Mouse (Mus musculus) myocyte (in vitro differentiated cells): ENCODE measurements around the gene Gm20695. TPM values are rescaled to one million over a fixed set of nuclear protein-coding genes. Genes with fewer than 3 reads are reported as not detected.

Experiments
- H3K27me3 ChIP-seq: one replicate; pipeline ENCODE4 v1.6.1; 2011; ENCODE audit not compliant: control insufficient read depth, insufficient read depth, insufficient read length
- H3K36me3 ChIP-seq: one replicate; pipeline ENCODE4 v1.6.1; 2011; ENCODE audit not compliant: control insufficient read depth, insufficient read depth
- H3K4me2 ChIP-seq: one replicate; pipeline ENCODE4 v1.6.1; 2011; ENCODE audit warnings: low read depth, control low read depth
- H3K4me3 ChIP-seq: one replicate; pipeline ENCODE4 v1.5.1; 2011; ENCODE audit warnings: mild to moderate bottlenecking, control low read depth, moderate library complexity
- H3K79me2 ChIP-seq: one replicate; pipeline ENCODE4 v1.6.1; 2011; ENCODE audit not compliant: control insufficient read depth, insufficient read depth
- H3ac ChIP-seq: one replicate; pipeline ENCODE4 v1.6.1; 2011; ENCODE audit not compliant: control insufficient read depth, insufficient read length
- CEBPB ChIP-seq: IDR thresholded peaks from 2 replicates; pipeline ENCODE4 v1.6.1; 2011; ENCODE audit warnings: mild to moderate bottlenecking, moderate library complexity; ENCODE audit not compliant: poor library complexity, insufficient read depth, severe bottlenecking
- E2F4 ChIP-seq: IDR thresholded peaks from one replicate; pipeline ENCODE4 v1.6.1; 2011; ENCODE audit warnings: mild to moderate bottlenecking, control low read depth, moderate library complexity; ENCODE audit not compliant: insufficient read depth
- MAX ChIP-seq: IDR thresholded peaks from one replicate; pipeline ENCODE4 v1.6.1; 2011; ENCODE audit warnings: low read depth, mild to moderate bottlenecking, control low read depth
- MYOD1 ChIP-seq, 3 experiments: IDR thresholded peaks; one replicate each; pipeline ENCODE4 v1.6.1; 2011; ENCODE audit warnings: control low read depth in 2 of 3, low read depth in 2 of 3, mild to moderate bottlenecking in 2 of 3, moderate library complexity in 1 of 3; ENCODE audit not compliant: insufficient read length in 2 of 3, control insufficient read depth in 1 of 3
- MYOG ChIP-seq, 3 experiments: IDR thresholded peaks; one replicate each; pipeline ENCODE4 v1.6.1; 2011; ENCODE audit warnings: control low read depth in 2 of 3, low read depth in 2 of 3, mild to moderate bottlenecking in 2 of 3; ENCODE audit not compliant: insufficient read length in 2 of 3, control insufficient read depth in 1 of 3, insufficient read depth in 1 of 3
- POLR2A ChIP-seq: IDR thresholded peaks from one replicate; pipeline ENCODE4 v1.6.1; 2011; ENCODE audit warnings: low read depth, mild to moderate bottlenecking, control low read depth, moderate library complexity; ENCODE audit not compliant: insufficient read length
- POLR2AphosphoS2 ChIP-seq: IDR thresholded peaks from one replicate; pipeline ENCODE4 v1.6.1; 2011; ENCODE audit warnings: low read depth, control low read depth; ENCODE audit not compliant: insufficient read length
- REST ChIP-seq: IDR thresholded peaks from one replicate; pipeline ENCODE4 v1.6.1; 2011; ENCODE audit warnings: mild to moderate bottlenecking, control low read depth, moderate library complexity; ENCODE audit not compliant: insufficient read depth, insufficient read length
- SRF ChIP-seq: IDR thresholded peaks from one replicate; pipeline ENCODE4 v1.6.1; 2011; ENCODE audit warnings: low read depth; ENCODE audit not compliant: control insufficient read depth, insufficient read length
- TCF12 ChIP-seq: IDR thresholded peaks from one replicate; pipeline ENCODE4 v1.6.1; 2011; ENCODE audit warnings: mild to moderate bottlenecking, control low read depth; ENCODE audit not compliant: poor library complexity, insufficient read depth, severe bottlenecking
- TCF3 ChIP-seq: IDR thresholded peaks from one replicate; pipeline ENCODE4 v1.6.1; 2011; ENCODE audit warnings: low read depth, control low read depth; ENCODE audit not compliant: insufficient read length
- USF1 ChIP-seq: IDR thresholded peaks from one replicate; pipeline ENCODE4 v1.6.1; 2011; ENCODE audit warnings: low read depth, mild to moderate bottlenecking, control low read depth, moderate library complexity
- polyA plus RNA-seq: library from polyadenylated mRNA; unstranded; fragments of >200 nt; fragmentation: generic; extraction: Trizol; gene quantifications from one replicate; pipeline ENCODE4 v1.2.1, GENCODE M21; 2012; ENCODE audit warnings: missing spikeins

Gm20695 gene
- polyA plus RNA-seq, 1 experiment, result 0.18 TPM

GRCm38 (mm10) chr16:3872216-3873047 is 12.0 kb upstream of the Gm20695 start, which contains the start of gene Naa60:
Gene Naa60, plus strand, starts transcription at chr16:3872375.
- H3K4me3 ChIP-seq, result peak within 1 kb of the TSS; percentile 29

DNA sequence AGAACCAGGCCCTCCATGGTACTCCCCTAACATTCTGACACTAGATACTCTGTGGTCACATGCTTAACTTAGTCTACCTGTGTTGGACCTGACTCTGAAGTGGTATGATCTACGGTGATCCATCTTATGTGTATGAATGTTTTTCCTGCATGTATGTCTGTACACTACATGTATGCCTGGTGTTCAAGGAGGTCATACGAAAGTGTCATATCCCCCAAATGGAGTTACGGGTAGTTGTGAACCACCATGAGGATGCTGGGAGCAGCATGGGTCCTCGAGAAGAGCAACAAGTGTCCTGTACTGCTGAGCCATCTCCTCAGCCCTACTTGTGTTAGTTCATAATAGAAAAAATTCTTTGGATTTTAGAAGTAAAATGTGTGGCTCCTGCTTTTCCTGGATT is 8.1 kb upstream of the Gm20695 start:
- TF ChIP-seq SRF (no peak), E2F4 (no peak), REST (no peak), USF1 (no peak)
- Histone ChIP-seq H3K4me2 (no peak overlapping the region), H3K27me3 (no peaks in the 10 kb centered on the region), H3K36me3 (peaks cover 12% of the 10 kb centered on the region), H3K4me3 (no peak overlapping the region), H3ac (no peak overlapping the region), H3K79me2 (peaks cover 7% of the 10 kb centered on the region)

More at GRCm38 (mm10) chr16:3872216-3873047, 12.0 kb upstream of the Gm20695 start, which contains the start of gene Naa60:
- TF ChIP-seq POLR2A, result peak; percentile 43
- TF ChIP-seq E2F4, result no peak
- peak; percentile 53 for TF ChIP-seq POLR2AphosphoS2
- Histone ChIP-seq H3ac (no peak within 1 kb of the TSS), H3K36me3 (peaks cover 13% of the 10 kb centered on the region), H3K4me2 (peak within 1 kb of the TSS; percentile 87), H3K27me3 (no peaks in the 10 kb centered on the region), H3K79me2 (no peaks in the 10 kb centered on the region)

GRCm38 (mm10) chr16:3885065-3885670 is 720 bp downstream of the Gm20695 start:
- Histone ChIP-seq H3K4me3 (peak overlapping the region; percentile 75), H3ac (peak overlapping the region; percentile 66), H3K79me2 (peaks cover 58% of the 10 kb centered on the region), H3K4me2 (peak overlapping the region; percentile 87), H3K36me3 (no peaks in the 10 kb centered on the region), H3K27me3 (no peaks in the 10 kb centered on the region)
- TF ChIP-seq TCF3, result no peak
- TF ChIP-seq MYOG (IDR thresholded peaks at IDR 0.05; ENCODE audit: control insufficient read depth in 1 of 3, insufficient read depth in 1 of 3, insufficient read length in 2 of 3, low read depth in 2 of 3), result no peak
- TF ChIP-seq USF1, result no peak
- no peak for TF ChIP-seq MAX
- TF ChIP-seq E2F4, result no peak
- TF ChIP-seq MYOD1 (IDR thresholded peaks at IDR 0.05; ENCODE audit: control insufficient read depth in 1 of 3, insufficient read length in 2 of 3, low read depth in 2 of 3), result no peak

DNA sequence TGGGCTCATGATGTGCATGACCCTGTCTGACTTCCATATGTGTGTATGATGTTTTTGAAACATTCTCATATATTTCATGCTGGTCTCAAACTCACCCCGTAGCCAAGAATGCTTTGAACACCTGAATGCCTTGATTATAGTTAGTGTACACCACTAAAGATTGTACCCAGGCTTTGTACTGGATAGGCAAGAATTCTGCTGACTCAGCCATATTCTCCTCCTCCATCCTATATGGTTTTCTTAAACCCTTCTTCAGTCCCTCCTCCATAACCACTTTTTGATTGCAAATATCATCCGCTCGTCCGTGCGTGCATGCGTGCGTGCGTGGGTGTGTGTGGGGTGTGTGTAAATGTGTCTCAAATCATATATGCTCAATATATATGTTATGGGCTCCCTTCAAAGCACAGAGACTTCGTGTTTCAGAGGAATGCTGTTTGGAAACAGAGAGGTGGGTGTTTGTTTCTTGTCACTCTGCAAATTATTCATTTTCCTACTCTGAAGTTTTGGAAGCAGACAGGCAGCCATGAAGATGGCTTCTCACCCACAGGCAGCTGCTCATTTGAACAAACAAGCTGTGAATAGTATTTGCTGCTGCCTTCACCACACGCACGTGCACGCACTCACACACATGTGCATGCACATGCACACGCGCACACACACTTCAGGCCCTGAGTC is 7.3 kb downstream of the Gm20695 start:
- H3ac ChIP-seq, result no peak overlapping the region
- no peak overlapping the region for H3K4me3 ChIP-seq
- H3K27me3 ChIP-seq, result no peaks in the 10 kb centered on the region
- H3K36me3 ChIP-seq, result peaks cover 7% of the 10 kb centered on the region
- TF ChIP-seq MAX (no peak), POLR2A (no peak), CEBPB (no peak), USF1 (no peak), POLR2AphosphoS2 (no peak), TCF3 (no peak), TCF12 (no peak), MYOG (IDR thresholded peaks at IDR 0.05; ENCODE audit: control insufficient read depth in 1 of 3, insufficient read depth in 1 of 3, insufficient read length in 2 of 3, low read depth in 2 of 3) (no peak), REST (no peak), E2F4 (no peak), SRF (no peak), MYOD1 (IDR thresholded peaks at IDR 0.05; ENCODE audit: control insufficient read depth in 1 of 3, insufficient read length in 2 of 3, low read depth in 2 of 3) (no peak)
- H3K4me2 ChIP-seq, result no peak overlapping the region
- peaks cover 34% of the 10 kb centered on the region for H3K79me2 ChIP-seq

DNA sequence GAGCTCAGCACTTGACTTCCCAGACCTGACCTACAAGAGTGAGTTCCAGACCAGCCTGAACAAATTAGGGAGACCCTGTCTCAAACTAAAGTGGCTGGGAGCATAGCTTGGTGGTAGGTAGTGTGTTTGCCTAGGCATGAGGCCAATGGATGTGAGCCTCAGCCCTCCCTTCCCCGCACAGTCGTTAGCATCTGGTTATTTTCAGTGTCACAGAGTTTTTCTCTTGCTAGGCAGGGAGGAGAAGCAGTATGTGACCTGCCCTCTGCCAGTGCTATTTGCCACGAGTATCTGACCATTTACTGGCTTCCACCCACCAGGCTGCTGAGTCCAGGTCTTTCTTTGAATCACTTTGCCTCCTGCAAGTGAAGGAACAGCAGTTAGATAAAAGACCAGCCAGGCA is 9.3 kb downstream of the Gm20695 start:
- Histone ChIP-seq H3K36me3 (peaks cover 16% of the 10 kb centered on the region), H3K4me2 (no peak overlapping the region), H3K79me2 (peaks cover 24% of the 10 kb centered on the region), H3K4me3 (no peak overlapping the region), H3ac (no peak overlapping the region), H3K27me3 (no peaks in the 10 kb centered on the region)
- TF ChIP-seq MYOG (IDR thresholded peaks at IDR 0.05; ENCODE audit: control insufficient read depth in 1 of 3, insufficient read depth in 1 of 3, insufficient read length in 2 of 3, low read depth in 2 of 3), result no peak
